Mouse (Mus musculus): ENCODE data around the gene D630036H23Rik.
A peak's percentile ranks its signal among the peaks of the same experiment; 100 is the strongest.
"Not testable (repeated sequence)": the region's sequence is repeated elsewhere in the genome, so short reads cannot be mapped to it uniquely, and the experiment has no call there.

Gene D630036H23Rik

GRCm38 (mm10) chr12:36381441-36382340 is at the start of gene D630036H23Rik, which contains the start of gene Ispd:
TSS of gene D630036H23Rik (minus strand) at chr12:36382181.
TSS of gene Ispd (plus strand) at chr12:36381450.
- peak; percentile 92 for DNase-seq (ENCODE audit: low spot score)

GRCm38 (mm10) chr12:36426163-36427045 is 44.4 kb upstream of the D630036H23Rik start:
- no peak for DNase-seq (ENCODE audit: low spot score)

DNA sequence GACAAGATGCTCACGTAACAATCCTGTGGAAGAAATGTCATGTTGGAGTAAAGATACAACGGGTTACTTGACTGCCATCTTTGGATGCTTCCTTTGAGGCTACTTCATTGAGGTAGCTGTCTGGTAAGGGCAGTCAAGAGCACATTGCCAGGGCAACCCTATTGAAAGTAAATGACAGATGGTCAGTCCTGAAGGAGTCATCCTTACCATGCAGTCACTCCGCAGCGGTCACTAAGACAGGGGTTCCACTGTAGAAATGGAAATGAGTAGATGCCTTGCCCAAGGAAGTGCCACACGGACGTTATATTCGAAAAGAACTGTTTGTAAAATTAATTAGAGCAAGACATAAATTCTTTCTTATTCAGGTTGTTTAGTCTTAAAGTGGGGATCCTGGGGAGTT is 43.3 kb upstream of the D630036H23Rik start:
- DNase-seq (ENCODE audit: low spot score) = no peak

- DNase-seq (ENCODE audit: low spot score) = no peak
Measured at GRCm38 (mm10) chr12:36423677-36424076, 41.7 kb upstream of the D630036H23Rik start.

DNA sequence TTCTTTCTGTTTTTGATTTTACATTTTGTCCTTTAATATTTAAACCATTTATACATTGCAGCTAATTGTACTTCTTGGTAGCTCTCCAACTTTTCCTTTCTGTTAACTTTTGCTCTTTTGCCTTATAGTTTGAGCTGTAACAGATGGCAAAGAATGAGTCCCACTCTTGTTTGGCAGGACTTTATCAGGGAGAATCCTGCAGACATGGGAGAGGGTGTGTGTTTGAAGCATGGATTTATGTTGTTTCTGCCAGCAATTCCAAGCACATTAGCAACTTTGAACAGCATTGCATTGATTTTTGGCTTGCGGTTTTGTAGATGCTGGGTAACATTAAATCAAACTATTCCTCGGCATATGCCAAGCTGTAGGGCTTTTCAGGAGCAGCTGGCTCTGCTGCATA is 13.1 kb upstream of the D630036H23Rik start:
- peak; percentile 33 for DNase-seq (ENCODE audit: low spot score)

- no peak for DNase-seq (ENCODE audit: low spot score)
Measured at GRCm38 (mm10) chr12:36386991-36387390, 5.0 kb upstream of the D630036H23Rik start.

GRCm38 (mm10) chr12:36385386-36385785 is 3.4 kb upstream of the D630036H23Rik start:
- DNase-seq (ENCODE audit: low spot score) = no peak

DNA sequence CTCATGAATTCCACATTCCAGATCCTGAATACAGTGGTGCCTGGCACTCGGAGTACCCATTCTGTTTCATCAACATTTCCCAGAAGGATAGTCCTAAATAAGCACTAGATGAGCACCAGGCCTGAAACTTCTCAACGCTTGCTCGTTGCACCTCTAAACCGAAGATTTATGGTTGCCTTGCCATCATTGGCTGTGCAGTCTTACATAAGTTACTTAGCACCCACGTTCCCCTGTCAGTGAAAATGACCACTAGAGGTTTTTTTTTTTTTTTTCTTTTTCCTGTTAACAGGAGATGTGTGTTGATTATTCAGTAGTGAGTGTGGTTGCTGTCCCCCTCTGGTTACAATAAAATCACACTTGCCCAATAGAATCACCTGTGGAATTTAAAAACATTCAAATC is 1.2 kb downstream of the D630036H23Rik start:
- peak; percentile 64 for DNase-seq (ENCODE audit: low spot score)

DNA sequence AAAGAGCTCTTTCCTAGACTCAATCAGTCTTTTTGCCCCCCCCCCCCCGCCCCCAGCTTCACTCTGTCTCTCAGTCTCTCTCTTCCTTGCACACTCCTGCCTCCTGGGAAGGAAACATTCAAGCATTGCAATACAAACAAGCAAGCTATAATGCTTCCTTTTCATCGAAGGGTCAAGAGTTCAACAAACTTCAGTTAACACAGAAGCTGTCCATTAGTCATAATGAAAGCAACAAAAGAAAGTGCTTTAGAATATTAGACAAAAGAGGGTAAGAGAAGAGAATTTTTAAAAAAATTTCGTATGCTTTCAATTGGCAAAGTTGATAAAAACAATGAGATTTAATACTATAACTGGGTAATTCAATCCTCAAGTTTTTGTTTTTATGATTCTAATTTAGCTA is 1.7 kb downstream of the D630036H23Rik start:
- DNase-seq (ENCODE audit: low spot score) = peak; percentile 14

GRCm38 (mm10) chr12:36376391-36376790 is 5.6 kb downstream of the D630036H23Rik start:
- DNase-seq (ENCODE audit: low spot score) = not testable (repeated sequence)

DNA sequence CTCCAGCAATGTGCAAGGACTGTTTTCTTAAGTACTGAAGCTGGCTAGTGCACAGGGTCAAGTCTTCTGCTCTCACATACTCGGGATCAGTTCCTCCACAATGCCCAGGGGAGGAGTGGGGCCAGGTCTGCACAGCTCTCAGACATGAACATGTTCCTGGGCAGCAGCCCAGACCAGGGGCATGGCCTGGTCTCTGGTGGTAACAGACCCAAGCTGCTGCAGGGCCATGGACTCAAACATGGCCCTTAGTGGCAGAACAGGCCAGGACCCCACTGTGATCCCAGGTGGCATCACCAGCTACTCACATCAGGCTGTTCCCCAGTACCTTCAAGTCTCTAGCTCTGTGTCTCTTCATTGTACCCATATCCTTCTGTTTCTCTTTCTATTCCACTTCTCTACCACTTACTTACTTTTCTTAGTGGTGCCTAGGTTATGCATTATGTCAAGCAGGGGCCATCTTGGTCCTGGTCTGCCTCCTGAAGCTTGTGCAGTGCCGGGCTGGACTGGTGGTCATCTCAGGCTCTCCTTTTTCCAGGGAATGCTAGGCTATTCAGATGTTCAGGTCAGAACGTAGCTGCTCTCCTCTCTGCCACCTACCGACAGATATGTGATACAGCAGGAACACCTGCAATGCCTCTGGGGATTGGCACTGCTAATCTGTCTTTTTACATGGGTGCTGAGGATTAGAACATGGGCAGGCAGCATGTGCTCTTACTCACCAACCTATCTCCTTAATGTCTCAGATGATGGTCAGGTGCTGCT is 8.6 kb downstream of the D630036H23Rik start:
- no peak for DNase-seq (ENCODE audit: low spot score)

GRCm38 (mm10) chr12:36364013-36364412 is 18.0 kb downstream of the D630036H23Rik start:
- no peak for DNase-seq (ENCODE audit: low spot score)

GRCm38 (mm10) chr12:36360693-36361092 is 21.3 kb downstream of the D630036H23Rik start:
- DNase-seq (ENCODE audit: low spot score) = no peak

DNA sequence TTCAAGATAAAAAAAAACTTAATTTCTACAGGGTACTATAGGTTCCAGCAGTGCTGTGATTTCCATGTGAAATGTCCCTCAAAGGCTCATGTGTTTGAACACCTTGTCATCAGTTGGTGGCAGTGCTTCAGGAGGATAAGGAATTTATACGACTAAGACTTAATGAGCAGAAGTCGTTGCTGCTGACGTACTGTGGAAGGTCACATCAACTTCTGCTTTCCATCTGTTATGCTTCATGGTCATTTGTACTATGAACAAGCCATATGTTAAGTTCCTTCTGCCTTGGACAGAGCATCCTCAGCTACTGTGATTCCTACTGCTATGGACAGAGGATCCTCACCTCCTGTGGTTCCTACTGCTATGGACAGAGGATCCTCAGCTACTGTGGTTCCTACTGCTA is 21.9 kb downstream of the D630036H23Rik start:
- DNase-seq (ENCODE audit: low spot score) = no peak

- no peak for DNase-seq (ENCODE audit: low spot score)
Measured at GRCm38 (mm10) chr12:36344131-36344530, 37.9 kb downstream of the D630036H23Rik start.

DNA sequence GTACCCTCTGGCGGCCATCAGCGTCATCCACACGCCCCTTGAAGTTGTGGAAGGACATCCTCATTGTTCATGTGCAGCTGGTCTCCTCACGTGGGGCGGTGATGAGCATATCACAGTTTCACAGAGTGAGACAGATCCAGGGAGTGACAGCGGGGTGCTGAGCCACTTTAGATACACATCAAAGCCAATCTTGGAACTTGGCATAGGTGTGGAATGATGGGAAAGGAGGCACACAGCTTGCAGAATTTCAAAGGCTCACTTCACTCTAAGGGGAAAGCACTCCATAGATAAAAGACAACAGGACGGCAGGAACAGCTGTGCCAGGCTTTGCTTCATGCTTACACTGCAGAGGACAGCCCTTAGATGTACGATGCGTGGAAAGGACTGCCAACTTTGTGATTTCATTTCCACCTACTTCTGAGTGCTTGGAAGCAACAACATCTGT is 48.1 kb downstream of the D630036H23Rik start:
- DNase-seq (ENCODE audit: low spot score) = no peak

GRCm38 (mm10) chr12:36332676-36333075 is 49.3 kb downstream of the D630036H23Rik start:
- no peak for DNase-seq (ENCODE audit: low spot score)

Data from MN1 (cell line).